Mouse (Mus musculus) midbrain, embryonic 10.5 days (tissue): Measurements from ENCODE around the gene Atp6v1d. TPM values are rescaled to one million over a fixed set of nuclear protein-coding genes. Genes with fewer than 3 reads are reported as not detected.

ENCODE experiments used
- polyA plus RNA-seq: library from polyadenylated mRNA; unstranded; fragments of >200 nt; fragmentation: Nextera tagmentation; extraction: Ambion mirVana; gene quantifications from 2 replicates; pipeline ENCODE4 v1.2.1, GENCODE M21; 2016

The Atp6v1d gene
- polyA plus RNA-seq, 1 experiment from 2014 or later, result 71.1 TPM

Other genes with a start within 250 kb of the Atp6v1d start
- not detected in 2 replicates for gene Fam71d, start 170.1 kb downstream of the Atp6v1d start, polyA plus RNA-seq
- gene Mpp5, start 112.7 kb downstream of the Atp6v1d start, polyA plus RNA-seq, result 29.8 and 30.3 TPM in 2 replicates
- gene Eif2s1, start 181 bp upstream of the Atp6v1d start, polyA plus RNA-seq, result 270 and 310 TPM in 2 replicates
- gene Plek2, start 45.3 kb upstream of the Atp6v1d start, polyA plus RNA-seq, result 2.0 and 2.2 TPM in 2 replicates
- 5.3 and 6.1 TPM in 2 replicates for gene Tmem229b, start 146.0 kb upstream of the Atp6v1d start, polyA plus RNA-seq
- 7.9 and 8.4 TPM in 2 replicates for gene Plekhh1, start 167.5 kb upstream of the Atp6v1d start, polyA plus RNA-seq
- 32.3 and 36.8 TPM in 2 replicates for gene Pigh, start 228.0 kb upstream of the Atp6v1d start, polyA plus RNA-seq